ENCODE assay signal across 17 mouse cellular contexts in genomic region chrX:23027622-23028021, GRCm38 (mm10).
DNase-seq lines count a peak whose midpoint lies in the region; ATAC-seq lines count a peak whose summit lies in the region.
"Had no signal": no experiment of that assay in that cellular context is flagged by ENCODE, and none has a peak within 500 bp of the region (broad histone marks: within the 10 kb centered on the region; RNA-seq: fewer than 3 reads in every experiment).

No protein-coding gene starts in this region.

- H3K4me1 ChIP-seq in midbrain, embryonic 14.5 days (ENCODE audit: control insufficient read depth, insufficient read depth, low read length) = no peaks in the 10 kb centered on the region
- H3K4me1 ChIP-seq in midbrain, embryonic 16.5 days (ENCODE audit: control insufficient read depth, insufficient read depth, low read length) = no peaks in the 10 kb centered on the region
- H3K4me1 ChIP-seq: limb, embryonic 12.5 days; liver, embryonic 15.5 days had no signal

- no peak overlapping the region for H3K9ac ChIP-seq in midbrain, embryonic 14.5 days (replicated peaks; ENCODE audit: low read length)
- no peak overlapping the region for H3K9ac ChIP-seq in midbrain, embryonic 16.5 days (ENCODE audit: low read depth, low read length)
- H3K9ac ChIP-seq: limb, embryonic 12.5 days; liver, embryonic 15.5 days had no signal

- no peak for ATAC-seq in midbrain, embryonic 14.5 days (ENCODE audit: low FRiP score, low TSS enrichment)
- no peak for ATAC-seq in midbrain, embryonic 16.5 days

- no peak overlapping the region for H3K4me2 ChIP-seq in midbrain, embryonic 14.5 days (ENCODE audit: low read length)
- H3K4me2 ChIP-seq in midbrain, embryonic 16.5 days (ENCODE audit: low read length) = no peak overlapping the region
- H3K4me2 ChIP-seq: limb, embryonic 12.5 days; liver, embryonic 15.5 days had no signal

- H3K27ac ChIP-seq in midbrain, embryonic 14.5 days (replicated peaks; ENCODE audit: low read depth, low read length) = no peak overlapping the region
- no peak overlapping the region for H3K27ac ChIP-seq in midbrain, embryonic 16.5 days (ENCODE audit: low read length)
- H3K27ac ChIP-seq: gastrocnemius, adult 2 months; heart, adult 2 months; limb, embryonic 12.5 days; liver, embryonic 15.5 days had no signal

- H3K9me3 ChIP-seq in midbrain, embryonic 14.5 days (ENCODE audit: control insufficient read depth, low read length) = no peaks in the 10 kb centered on the region
- H3K9me3 ChIP-seq in midbrain, embryonic 16.5 days (replicated peaks; ENCODE audit: control insufficient read depth, low read length, poor library complexity, severe bottlenecking) = no peaks in the 10 kb centered on the region
- H3K9me3 ChIP-seq: limb, embryonic 12.5 days; liver, embryonic 15.5 days had no signal

- DNase-seq in cerebellum, adult 18-20 months = peak; percentile 1
- DNase-seq in cerebellum, adult 8-10 months = no peak
- DNase-seq in gastrocnemius, adult 18-20 months (ENCODE audit: low spot score) = peak; percentile 5
- DNase-seq in gastrocnemius, postnatal 10 days = no peak
- DNase-seq in midbrain, embryonic 14.5 days = peak; percentile 1
- DNase-seq in layer of hippocampus, postnatal 10 days (ENCODE audit: low spot score in 2 of 2) = peak; percentile 22 to 43
- DNase-seq in right cerebral cortex, postnatal 14 days = no peak
- DNase-seq: cerebellum, postnatal 36 days; gastrocnemius, adult 2 months; heart, adult 2 months; kidney, adult 9 months; lung, postnatal 10 days; right cerebral cortex, postnatal 25 days had no signal

- no peak overlapping the region for H3K4me3 ChIP-seq in midbrain, embryonic 14.5 days (replicated peaks; ENCODE audit: low read depth, low read length)
- H3K4me3 ChIP-seq in midbrain, embryonic 16.5 days (ENCODE audit: low read depth, low read length) = no peak overlapping the region
- H3K4me3 ChIP-seq: gastrocnemius, adult 2 months; heart, adult 2 months; limb, embryonic 12.5 days; liver, embryonic 15.5 days had no signal

- no peaks in the 10 kb centered on the region for H3K36me3 ChIP-seq in midbrain, embryonic 14.5 days (ENCODE audit: control insufficient read depth, insufficient read depth, low read length)
- H3K36me3 ChIP-seq in midbrain, embryonic 16.5 days (ENCODE audit: control insufficient read depth, insufficient read depth, low read length) = no peaks in the 10 kb centered on the region
- H3K36me3 ChIP-seq: limb, embryonic 12.5 days; liver, embryonic 15.5 days had no signal

- WGBS in midbrain, embryonic 14.5 days = 79% methylated on average over 3 of the region's 3 CpGs
- 62% methylated on average over 3 of the region's 3 CpGs for WGBS in midbrain, embryonic 16.5 days

- no peaks in the 10 kb centered on the region for H3K27me3 ChIP-seq in midbrain, embryonic 14.5 days (ENCODE audit: control insufficient read depth, insufficient read depth, low read length)
- H3K27me3 ChIP-seq in midbrain, embryonic 16.5 days (ENCODE audit: control insufficient read depth, insufficient read depth, low read depth, low read length) = no peaks in the 10 kb centered on the region
- H3K27me3 ChIP-seq: CH12.LX; limb, embryonic 12.5 days; liver, embryonic 15.5 days had no signal

Comparison
In these comparisons a context has a peak if more than half of its experiments do, and no peak if none do; other contexts are left out.
1. DNase-seq: peak in cerebellum, adult 18-20 months (2 of 2), gastrocnemius, adult 18-20 months (single experiment), midbrain, embryonic 14.5 days (single experiment) and layer of hippocampus, postnatal 10 days (2 of 2); none in cerebellum, adult 8-10 months (single experiment), gastrocnemius, postnatal 10 days (single experiment) and right cerebral cortex, postnatal 14 days (single experiment).